Mouse (Mus musculus): Measurements from ENCODE around the gene Casp2. TPM values are rescaled to one million over a fixed set of nuclear protein-coding genes. Genes with fewer than 3 reads are reported as not detected.

The Casp2 gene
- total RNA-seq, 1 experiment from 2014 or later, result 100 TPM

DNA sequence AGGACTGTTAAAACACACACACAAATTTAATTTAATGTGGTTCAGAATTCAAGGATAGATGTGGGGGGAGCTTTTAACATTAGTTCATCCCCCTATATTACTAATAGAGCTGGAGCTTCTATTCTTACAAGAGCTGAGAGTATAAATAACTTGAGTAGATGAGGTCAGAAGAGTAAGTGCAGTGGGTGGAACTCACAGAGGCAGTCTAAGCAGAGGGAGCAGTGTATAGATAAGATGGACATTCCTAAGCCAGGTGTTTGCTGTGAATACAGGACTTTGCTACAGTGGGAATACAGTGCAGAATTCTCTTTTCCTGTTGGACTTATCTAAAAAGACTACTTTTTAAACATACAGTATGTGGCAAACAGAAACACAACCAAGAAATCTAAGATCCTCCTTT, 6.0 kb downstream of the Casp2 start:
- ATAC-seq (replicated peaks; ENCODE audit: low read depth, poor library complexity, severe bottlenecking), result no peak

DNA sequence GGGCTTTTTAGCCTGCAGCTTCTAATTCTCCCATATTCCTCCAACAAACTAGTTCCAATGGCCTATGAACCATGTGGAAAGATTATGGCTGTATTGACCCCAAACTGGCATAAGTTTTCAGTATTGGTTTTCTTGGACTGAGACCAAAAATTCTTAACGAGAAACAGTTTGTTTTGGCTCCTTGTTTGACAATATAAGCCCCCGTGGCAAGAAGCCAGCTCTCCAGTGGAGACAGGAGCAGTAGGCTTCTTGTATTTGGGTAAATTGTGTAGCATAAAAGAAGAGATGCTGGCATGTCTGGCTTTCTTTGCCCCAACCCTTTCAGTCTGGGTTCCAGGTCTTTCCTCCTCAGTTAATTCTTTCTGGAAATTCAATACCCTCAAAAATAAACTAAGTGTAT, 11.4 kb downstream of the Casp2 start:
- ATAC-seq (replicated peaks; ENCODE audit: low read depth, poor library complexity, severe bottlenecking), result no peak

DNA sequence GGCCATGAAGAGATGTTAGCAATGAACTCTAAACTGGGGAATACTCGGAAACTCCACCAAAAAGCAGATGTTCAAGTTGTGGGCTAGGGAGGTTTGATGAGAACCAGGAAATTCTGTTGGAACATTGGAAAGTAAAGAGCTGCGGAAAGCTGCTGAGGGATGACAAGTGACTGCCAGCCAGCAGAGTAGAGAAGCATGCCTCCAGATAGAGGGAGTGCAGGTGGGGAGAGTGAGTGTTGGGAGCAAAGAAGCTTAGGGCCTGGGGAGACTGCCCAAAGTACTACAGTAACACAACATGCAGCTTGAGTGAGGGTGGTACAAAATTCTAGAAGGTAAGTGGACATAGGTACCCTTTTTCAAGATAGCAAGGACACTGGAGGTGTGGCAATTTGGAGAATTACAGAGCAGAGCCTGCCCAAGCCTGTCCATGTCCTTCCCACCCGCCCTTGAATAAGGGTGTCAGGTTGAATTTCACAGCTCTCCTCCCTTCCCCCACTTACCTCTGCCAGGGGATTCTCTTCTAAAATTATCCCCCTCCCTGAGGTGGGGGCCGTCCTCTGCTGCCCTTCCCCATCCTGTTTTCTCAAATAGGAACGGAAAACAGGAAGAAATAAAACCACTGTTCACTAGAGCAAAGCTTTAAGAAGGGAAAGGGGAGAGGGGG, 18.2 kb downstream of the Casp2 start:
- no peak; the same call in 1 of the 2 replicates for ATAC-seq (replicated peaks; ENCODE audit: low read depth, poor library complexity, severe bottlenecking)

DNA sequence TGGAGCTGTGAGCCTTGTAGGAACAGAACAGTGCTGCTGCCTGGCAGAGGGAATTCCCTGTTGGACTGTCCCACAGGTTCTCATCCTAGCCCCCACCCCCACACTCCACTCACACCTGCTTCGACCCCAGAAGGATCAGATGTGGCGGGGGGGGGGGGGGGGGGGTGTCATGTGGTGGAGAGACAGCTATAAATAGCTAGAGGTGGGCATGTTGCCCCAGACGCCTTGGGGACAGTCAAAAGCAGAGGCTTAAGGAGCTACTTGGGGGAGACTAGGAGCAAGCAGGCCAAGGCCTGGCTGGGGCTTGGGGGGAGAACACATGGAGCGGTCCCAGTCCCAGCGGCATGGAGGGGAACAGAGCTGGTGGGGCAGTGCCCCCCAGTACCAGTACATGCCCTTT, 21.7 kb downstream of the Casp2 start, which contains the start of gene Clcn1:
Gene Clcn1, plus strand, starts transcription at position 238 of the 400 bp plus-strand sequence.
- ATAC-seq (replicated peaks; ENCODE audit: low read depth, poor library complexity, severe bottlenecking), result no peak

DNA sequence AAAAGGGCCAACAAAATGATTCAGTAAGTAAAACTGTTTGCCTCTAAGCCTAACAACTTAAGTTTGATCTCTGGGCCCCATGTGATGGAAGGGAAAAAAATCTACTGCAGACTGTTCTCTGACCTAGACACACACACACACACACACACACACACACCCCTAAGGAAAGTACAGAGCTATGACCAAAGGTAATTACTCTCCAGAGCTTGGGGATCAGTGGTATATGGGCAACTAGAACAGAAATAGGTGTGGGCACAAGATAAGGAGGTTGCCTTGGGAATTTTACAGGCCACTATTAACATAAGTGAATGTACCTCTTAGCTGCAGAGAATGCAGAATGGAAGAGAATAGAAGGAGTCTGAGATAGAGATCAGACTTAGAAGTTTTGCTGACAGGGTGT, 22.8 kb downstream of the Casp2 start:
- ATAC-seq (replicated peaks; ENCODE audit: low read depth, poor library complexity, severe bottlenecking), result no peak

DNA sequence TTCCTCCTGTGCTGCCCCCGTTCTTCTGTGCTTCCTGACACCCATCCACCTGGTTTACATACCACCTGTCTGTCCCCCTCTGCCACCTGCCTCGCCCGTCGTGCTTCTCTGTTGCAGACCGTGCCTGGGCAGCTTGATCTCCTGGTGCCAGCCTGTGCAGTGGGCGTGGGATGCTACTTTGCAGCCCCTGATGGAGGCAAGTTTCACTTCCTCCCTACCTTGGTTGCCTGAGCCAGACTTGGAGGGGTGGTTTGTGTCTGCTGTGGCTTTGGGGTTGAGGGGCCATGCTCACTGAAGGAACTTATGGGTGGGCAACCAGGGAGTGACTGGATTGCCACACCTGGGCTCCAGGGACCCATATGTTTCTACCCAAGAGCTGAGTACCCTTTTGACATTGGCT, 28.5 kb downstream of the Casp2 start:
- ATAC-seq (replicated peaks; ENCODE audit: low read depth, poor library complexity, severe bottlenecking), result peak; percentile 96

DNA sequence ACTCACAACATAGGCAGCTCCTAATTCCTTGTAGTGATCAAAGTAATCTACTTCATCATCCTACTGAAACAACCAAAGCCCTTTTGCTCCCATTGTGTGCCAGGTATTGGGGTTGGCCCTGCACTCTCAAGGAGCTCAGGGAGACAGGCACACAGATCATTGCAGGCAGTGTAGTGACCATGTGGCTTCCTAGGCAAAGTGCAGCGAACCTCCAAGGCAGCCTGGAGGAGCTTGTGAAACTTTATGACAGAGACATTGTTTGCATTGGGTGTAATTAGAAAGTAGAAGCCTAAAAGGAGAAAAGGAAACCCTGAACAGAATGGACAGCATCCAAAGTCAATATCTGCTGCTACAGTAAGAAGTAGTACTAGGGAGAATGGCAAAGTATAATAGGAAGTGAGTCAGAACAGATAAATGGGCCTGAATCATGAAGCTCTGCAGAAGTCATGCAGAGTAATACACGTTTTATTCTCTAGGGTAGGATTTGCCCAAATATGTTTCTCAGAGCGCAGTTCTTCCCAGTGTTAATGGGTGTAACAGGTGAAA, 30.8 kb downstream of the Casp2 start:
- ATAC-seq (replicated peaks; ENCODE audit: low read depth, poor library complexity, severe bottlenecking), result no peak

DNA sequence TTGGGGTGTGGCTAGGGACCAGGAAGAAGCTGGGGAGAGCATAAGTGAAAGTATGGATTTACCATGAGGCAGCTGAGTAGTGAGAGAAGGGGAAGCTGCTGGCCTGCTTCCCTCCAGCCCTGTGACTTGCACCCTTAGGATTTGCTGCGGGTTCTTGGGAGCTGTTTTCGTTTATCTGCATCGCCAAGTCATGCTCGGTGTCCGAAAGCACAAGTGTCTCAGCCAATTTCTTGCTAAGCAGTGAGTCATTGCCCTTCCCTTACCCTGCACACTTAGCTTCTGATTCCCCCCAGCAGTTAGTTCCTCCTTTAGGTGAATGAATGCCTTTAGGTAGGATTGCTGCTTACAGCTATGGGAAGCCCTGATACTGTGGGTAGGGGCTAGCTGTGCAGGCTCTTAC, 34.6 kb downstream of the Casp2 start:
- ATAC-seq (replicated peaks; ENCODE audit: low read depth, poor library complexity, severe bottlenecking), result peak; percentile 82

DNA sequence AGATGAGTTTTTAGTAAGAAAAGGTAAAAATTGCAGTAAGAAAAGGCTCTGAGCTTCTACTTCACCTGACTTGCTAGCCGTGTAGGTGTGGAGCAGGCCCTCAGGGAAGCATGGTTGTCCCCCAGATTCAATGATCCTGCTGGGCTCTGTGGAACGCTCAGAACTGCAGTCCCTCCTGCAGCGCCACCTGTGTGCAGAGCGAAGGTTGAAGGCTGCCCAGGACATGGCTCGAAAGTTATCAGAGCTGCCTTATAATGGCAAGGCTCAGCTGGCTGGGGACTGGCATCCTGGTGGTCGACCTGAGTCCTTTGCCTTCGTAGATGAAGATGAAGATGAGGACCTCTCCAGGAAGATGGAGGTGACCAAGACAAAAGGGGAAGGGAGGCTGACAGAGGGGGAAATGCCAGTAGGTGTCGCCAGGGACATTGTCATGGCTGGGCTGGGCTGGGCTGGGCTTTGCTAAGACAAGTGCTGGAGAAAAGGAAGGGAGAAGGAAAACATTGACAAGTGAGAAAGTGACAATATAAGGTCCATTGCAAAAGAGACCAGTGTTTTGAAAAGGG, 45.1 kb downstream of the Casp2 start:
- ATAC-seq (replicated peaks; ENCODE audit: low read depth, poor library complexity, severe bottlenecking), result peak; percentile 65

DNA sequence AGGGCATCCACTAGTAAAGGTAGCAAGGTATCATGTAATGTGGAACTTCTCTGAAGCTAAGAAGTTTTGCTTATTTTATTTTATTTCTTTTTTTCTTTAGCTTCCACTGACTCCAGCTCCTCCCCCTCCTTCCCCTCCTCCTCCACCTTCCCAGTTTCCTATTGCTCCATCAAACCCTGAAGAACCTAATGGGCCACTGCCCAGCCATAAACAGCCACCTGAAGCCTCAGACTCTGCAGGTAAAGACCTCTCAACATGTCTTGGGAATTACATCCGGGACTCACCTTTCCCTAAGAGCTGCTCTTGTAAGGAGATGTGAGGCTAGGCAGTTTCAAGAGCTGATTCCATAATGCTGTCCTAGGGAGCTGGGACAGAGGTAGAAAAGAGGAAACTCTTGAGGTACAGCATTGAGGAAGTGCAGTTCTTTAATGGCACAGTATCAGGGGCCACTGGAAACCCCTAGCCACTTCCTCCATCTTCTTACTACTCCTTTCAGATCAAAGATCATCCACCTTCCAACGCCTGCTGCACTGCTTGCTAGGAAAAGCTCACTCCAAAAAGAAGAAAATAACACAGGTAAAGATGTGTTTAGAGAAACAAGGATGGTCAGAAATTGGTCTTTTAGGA, 45.8 kb downstream of the Casp2 start:
- peak; percentile 87 for ATAC-seq (replicated peaks; ENCODE audit: low read depth, poor library complexity, severe bottlenecking)

DNA sequence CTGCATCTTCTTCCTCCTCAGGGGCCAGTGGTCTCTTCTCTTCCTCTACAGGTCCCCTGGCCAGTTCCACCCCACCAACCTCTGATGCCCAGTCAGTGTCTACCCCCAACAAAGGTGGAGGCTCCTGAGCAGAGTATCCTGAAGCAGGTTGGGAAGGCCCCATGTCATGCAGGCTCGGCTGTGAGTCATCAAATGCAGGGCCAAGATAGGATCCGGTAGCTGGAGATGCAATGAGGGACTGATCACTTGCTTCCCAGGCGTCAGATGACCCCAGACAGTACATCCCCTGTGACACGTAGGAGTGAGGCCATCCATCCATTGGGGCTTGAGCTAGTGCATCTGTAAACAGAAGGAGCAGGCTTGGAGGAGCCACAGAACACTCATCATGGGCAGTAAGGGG, 53.5 kb downstream of the Casp2 start:
- ATAC-seq (replicated peaks; ENCODE audit: low read depth, poor library complexity, severe bottlenecking), result no peak

DNA sequence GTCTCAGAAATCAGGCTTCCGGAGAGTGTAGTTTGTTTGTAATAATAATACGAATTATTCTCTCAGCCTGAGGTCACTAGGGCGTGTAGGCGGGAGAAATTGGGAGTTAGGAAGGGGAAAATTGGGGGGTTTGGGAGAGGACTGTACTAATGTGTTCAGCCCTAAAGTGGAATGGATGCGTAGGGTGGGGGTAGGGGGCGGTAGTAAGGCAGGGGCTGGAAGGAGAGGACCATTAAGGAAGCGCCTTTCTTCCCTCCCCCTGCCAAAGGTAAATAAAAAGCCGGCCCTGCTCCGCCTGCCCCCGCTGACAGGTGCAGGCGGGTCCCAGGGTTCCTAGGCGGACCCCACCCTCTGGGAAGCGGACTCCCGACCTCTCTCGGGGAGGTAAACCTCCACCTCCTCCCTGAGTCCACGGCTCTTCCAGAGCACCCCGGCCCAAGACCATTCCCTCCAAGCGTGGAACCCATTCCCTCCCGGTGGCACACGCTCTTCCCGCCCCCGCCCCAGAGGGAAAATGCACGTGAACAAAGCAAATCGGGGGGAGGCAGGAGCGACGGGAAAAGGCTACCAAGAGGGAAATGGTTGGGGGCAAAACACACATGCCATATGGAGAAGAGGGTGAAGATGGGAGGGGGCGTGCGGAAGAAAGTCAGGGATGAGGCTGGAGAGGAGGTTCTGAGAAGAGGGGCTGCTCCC, 58.7 kb downstream of the Casp2 start:
- no peak for ATAC-seq (replicated peaks; ENCODE audit: low read depth, poor library complexity, severe bottlenecking)

DNA sequence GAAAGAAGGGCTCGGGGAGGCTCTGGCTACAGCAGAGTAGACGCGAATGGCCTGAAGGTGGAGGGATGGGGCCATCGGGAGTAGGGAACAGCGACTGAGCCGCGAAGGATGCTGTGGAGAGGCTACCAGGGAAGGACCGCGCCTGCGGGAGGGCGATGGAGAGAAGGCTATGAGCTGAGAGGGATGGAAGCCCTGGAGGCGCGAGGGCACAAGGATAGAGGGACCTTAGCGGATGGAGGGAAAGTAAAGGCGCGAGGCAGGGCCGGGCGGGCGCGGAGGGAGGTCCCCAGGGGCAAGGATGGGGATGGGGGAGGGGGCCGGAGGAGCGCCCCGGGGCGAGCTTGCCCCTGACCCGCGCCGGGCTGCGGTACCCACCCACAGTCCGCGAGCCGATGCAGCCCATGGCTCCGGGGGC, 59.3 kb downstream of the Casp2 start:
- ATAC-seq (replicated peaks; ENCODE audit: low read depth, poor library complexity, severe bottlenecking), result 0 out of 2 replicates have a peak, but pooled peaks have one; percentile 17

DNA sequence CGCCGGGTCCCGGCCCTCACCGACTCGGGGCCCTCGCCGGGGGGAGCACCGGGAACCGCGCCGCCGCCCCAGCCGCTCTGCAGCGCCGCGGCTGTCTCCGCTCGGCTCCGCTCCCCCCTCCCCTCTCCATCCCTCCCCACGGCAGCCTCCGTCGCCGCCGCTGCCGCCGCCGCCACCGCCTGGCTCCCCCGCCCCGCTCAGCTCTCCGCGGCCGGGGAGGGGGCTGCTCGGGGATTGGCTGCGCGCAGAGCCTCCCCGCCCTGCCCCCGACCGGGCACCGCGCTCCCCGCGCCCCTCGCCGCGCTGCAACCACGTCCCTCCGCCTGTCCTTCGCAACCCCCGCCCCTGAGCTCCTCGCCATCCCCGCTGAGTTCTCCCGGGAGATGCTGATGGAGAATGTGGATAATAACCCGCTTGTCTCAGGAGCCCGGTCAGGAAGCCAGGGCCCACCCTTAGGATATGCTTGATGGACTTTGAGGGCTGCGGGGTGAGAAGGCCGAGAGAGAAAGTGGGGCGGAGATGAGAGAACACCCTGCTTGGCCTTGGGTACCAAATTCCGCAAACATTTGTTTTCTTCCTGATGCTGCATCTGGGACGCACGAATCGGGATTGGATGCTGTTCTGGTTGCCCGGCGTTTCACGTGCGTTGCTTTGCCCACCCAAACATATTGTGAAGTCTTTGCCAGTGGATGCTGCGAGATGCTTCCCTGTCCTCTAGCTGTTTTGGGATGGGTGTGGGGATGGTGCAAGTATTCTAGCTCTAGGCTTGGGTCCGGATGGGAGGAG, 59.9 kb downstream of the Casp2 start, which contains the start of gene Fam131b:
Gene Fam131b, minus strand, starts transcription at position 162 of the 786 bp plus-strand sequence.
- ATAC-seq (replicated peaks; ENCODE audit: low read depth, poor library complexity, severe bottlenecking), result 0 out of 2 replicates have a peak, but pooled peaks have one; percentile 3

DNA sequence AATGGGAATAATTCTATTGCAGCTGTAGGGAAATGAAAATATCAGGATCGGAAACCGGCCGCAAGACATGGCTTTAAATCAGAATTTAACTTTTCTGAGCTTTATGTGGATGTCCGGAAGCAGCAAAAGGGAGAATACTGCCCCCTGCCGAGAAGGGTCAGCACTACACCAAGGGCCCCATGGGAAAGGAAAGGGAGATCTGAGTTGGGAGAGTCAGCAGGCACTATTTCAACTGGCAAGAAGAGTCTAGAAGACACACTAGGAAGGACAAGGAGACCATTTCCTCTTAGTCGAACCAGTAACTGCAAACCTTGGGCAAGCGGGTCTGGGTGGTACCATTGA, 60.5 kb downstream of the Casp2 start:
- peak; percentile 84 for ATAC-seq (replicated peaks; ENCODE audit: low read depth, poor library complexity, severe bottlenecking)

DNA sequence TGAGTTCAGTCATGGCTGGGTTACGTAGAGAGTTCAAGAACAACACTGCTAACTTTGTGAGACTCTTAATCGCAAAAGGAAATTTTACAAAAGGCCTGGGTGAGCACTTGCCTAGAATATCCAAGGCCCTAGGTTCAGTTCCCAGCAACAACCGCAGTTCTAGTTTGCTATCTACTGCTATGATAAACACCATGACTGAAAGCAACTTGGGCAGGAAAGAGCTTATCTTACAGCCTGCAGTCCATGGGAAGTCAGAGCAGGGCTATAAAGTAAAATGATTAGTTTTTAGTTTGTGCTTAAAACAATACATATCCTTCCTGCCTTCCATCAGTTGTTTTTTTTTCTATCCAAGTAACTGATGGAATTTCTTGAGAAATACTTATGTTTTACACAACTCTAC, 61.7 kb downstream of the Casp2 start:
- no peak for ATAC-seq (replicated peaks; ENCODE audit: low read depth, poor library complexity, severe bottlenecking)

DNA sequence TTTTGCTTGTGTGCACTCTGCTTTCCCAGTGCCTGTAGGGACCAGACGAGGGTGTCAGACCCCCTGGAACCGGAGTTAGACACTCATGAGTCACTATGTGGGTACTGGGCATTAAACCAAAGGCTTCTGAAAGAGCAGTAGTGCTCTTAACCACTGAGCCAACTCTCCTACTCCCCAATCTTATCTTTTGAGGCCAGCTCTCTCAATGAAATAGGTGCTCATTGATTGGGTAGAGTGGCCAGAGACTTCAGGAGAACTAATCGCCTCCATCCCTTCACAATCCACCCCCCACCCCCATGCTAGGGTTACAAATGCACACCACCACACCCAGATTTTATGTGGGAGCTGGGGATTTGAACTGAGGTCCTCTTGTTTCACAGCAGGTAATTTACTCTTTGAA, 64.0 kb downstream of the Casp2 start:
- ATAC-seq (replicated peaks; ENCODE audit: low read depth, poor library complexity, severe bottlenecking), result no peak

DNA sequence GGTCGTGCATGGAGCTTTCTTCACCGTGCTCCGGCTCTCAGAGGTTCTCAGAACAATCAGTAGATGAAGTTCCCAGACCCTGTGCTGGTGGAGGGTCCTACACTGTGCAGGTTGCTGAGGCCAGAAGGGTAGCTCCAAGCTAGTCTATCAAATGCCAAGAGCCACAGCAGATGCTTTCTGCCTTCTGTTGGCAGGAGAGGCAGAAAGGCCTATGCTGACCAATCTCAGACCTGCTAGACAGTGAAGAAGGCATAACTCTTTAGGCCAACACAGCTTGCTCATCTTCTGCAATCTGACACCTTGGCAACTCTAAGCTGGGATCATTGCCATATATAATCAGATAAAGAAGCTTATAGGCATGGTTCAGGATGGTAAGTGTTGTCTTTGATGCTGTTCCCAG, 65.4 kb downstream of the Casp2 start:
- no peak for ATAC-seq (replicated peaks; ENCODE audit: low read depth, poor library complexity, severe bottlenecking)

DNA sequence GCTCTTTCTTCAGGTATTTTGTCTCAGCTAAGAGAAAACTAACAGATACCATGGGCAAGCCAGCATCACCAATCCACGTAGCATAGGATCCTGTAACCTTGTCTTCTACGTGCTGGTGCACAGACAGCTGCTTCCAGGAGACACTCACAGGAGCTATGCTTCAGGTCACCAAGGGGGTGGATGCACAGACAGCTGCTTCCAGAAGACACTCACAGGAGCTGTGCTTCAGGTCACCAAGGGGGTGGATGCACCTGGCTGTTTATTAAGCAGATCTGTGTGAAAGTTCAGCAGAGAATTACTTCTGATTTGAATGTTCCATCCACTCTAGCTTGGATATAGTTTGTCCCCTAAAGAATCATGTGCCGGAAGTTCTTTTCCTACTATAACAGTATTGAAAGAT, 66.2 kb downstream of the Casp2 start:
- no peak for ATAC-seq (replicated peaks; ENCODE audit: low read depth, poor library complexity, severe bottlenecking)
